Mouse (Mus musculus) neural tube, embryonic 14.5 days (tissue): ENCODE measurements around the gene Mlec. TPM values are rescaled to one million over a fixed set of nuclear protein-coding genes. Genes with fewer than 3 reads are reported as not detected.
"Not testable (repeated sequence)": the region's sequence is repeated elsewhere in the genome, so short reads cannot be mapped to it uniquely, and the experiment has no call there.

Source experiments
- ATAC-seq: fragments of 200-750 bp; cut with Nextera tagmentation; 2 replicates; pipeline ENCODE4 v1.8.0; 2017; ENCODE audit warnings: low read depth, mild to moderate bottlenecking, moderate TSS enrichment, moderate library complexity
- H3K27ac ChIP-seq: fragments of 300-500 bp; sonication (generic); 2 replicates; pipeline ENCODE4 v1.5.1; 2014; ENCODE audit warnings: low read depth, mild to moderate bottlenecking, control low read depth, low read length, moderate library complexity, mixed read lengths
- H3K27me3 ChIP-seq: fragments of 300-500 bp; sonication (generic); 2 replicates; pipeline ENCODE4 v1.6.1; 2014; ENCODE audit warnings: low read length; ENCODE audit not compliant: control insufficient read depth, insufficient read depth
- H3K36me3 ChIP-seq: fragments of 300-500 bp; sonication (generic); 2 replicates; pipeline ENCODE4 v1.6.1; 2014; ENCODE audit warnings: low read length, mixed read lengths; ENCODE audit not compliant: control insufficient read depth, insufficient read depth
- H3K4me1 ChIP-seq: fragments of 300-500 bp; sonication (generic); 2 replicates; pipeline ENCODE4 v1.6.1; 2014; ENCODE audit warnings: low read length; ENCODE audit not compliant: control insufficient read depth, insufficient read depth
- H3K4me2 ChIP-seq: fragments of 300-500 bp; sonication (generic); 2 replicates; pipeline ENCODE4 v1.6.1; 2014; ENCODE audit warnings: mild to moderate bottlenecking, low read depth, low read length, control low read depth
- H3K4me3 ChIP-seq: fragments of 300-500 bp; sonication (generic); 2 replicates; pipeline ENCODE4 v1.5.1; 2014; ENCODE audit warnings: low read depth, low read length, control low read depth, mixed read lengths
- H3K9ac ChIP-seq: fragments of 300-500 bp; sonication (generic); replicated peaks from 2 replicates; pipeline ENCODE4 v1.6.1; 2014; ENCODE audit warnings: low read depth, mild to moderate bottlenecking, control low read depth, low read length, mixed read lengths
- H3K9me3 ChIP-seq: fragments of 300-500 bp; sonication (generic); 2 replicates; pipeline ENCODE4 v1.6.1; 2016; ENCODE audit warnings: low read length; ENCODE audit not compliant: control insufficient read depth
- WGBS: fragments of 180-500 bp; shearing (Covaris S2); extraction: QIAGEN DNeasy Blood & Tissue Kit; methylation state at CpG from one replicate; pipeline ENCODE4 v1.1.7; 2014; 5-methylcytosine and 5-hydroxymethylcytosine counted together
- polyA plus RNA-seq: library from polyadenylated mRNA; unstranded; fragments of >200 nt; fragmentation: Nextera tagmentation; extraction: Ambion mirVana; gene quantifications from 2 replicates; pipeline ENCODE4 v1.2.1, GENCODE M21; 2014

The Mlec gene
- polyA plus RNA-seq, 1 experiment from 2014 or later = 23.9 TPM

- H3K4me1 ChIP-seq, H3K4me2 ChIP-seq, H3K9me3 ChIP-seq, H3K9ac ChIP-seq, H3K27ac ChIP-seq, ATAC-seq, H3K27me3 ChIP-seq, H3K4me3 ChIP-seq: not testable (repeated sequence)
- WGBS = 97% methylated on average over 23 of the region's 23 CpGs
- peaks cover 16% of the 10 kb centered on the region for H3K36me3 ChIP-seq
Observed at GRCm38 (mm10) chr5:115103253-115103652, 54.7 kb downstream of the Mlec start.

GRCm38 (mm10) chr5:115102231-115102630 is 55.7 kb downstream of the Mlec start:
- no peak overlapping the region for H3K9ac ChIP-seq
- no peak for ATAC-seq
- H3K27me3 ChIP-seq = no peaks in the 10 kb centered on the region
- H3K36me3 ChIP-seq = peaks cover 26% of the 10 kb centered on the region
- H3K9me3 ChIP-seq = no peaks in the 10 kb centered on the region
- no peak overlapping the region for H3K27ac ChIP-seq
- 90% methylated on average over 2 of the region's 2 CpGs for WGBS
- no peak overlapping the region for H3K4me2 ChIP-seq
- no peak overlapping the region for H3K4me3 ChIP-seq
- H3K4me1 ChIP-seq = no peaks in the 10 kb centered on the region

GRCm38 (mm10) chr5:115100473-115100872 is 57.5 kb downstream of the Mlec start:
- H3K4me2 ChIP-seq = no peak overlapping the region
- no peak overlapping the region for H3K27ac ChIP-seq
- H3K4me3 ChIP-seq = no peak overlapping the region
- H3K9me3 ChIP-seq = no peaks in the 10 kb centered on the region
- no peak for ATAC-seq
- WGBS = 86% methylated on average over 6 of the region's 6 CpGs
- H3K36me3 ChIP-seq = peaks cover 44% of the 10 kb centered on the region
- H3K27me3 ChIP-seq = no peaks in the 10 kb centered on the region
- H3K9ac ChIP-seq = no peak overlapping the region
- no peaks in the 10 kb centered on the region for H3K4me1 ChIP-seq

GRCm38 (mm10) chr5:115099991-115100390 is 58.0 kb downstream of the Mlec start:
- Histone ChIP-seq H3K9me3 (no peaks in the 10 kb centered on the region), H3K9ac (no peak overlapping the region), H3K4me1 (no peaks in the 10 kb centered on the region), H3K4me2 (no peak overlapping the region), H3K27ac (no peak overlapping the region), H3K36me3 (peaks cover 49% of the 10 kb centered on the region), H3K4me3 (no peak overlapping the region), H3K27me3 (no peaks in the 10 kb centered on the region)
- no peak for ATAC-seq
- 90% methylated on average over 9 of the region's 9 CpGs for WGBS

GRCm38 (mm10) chr5:115099530-115099929 is 58.4 kb downstream of the Mlec start:
- Histone ChIP-seq H3K27ac (no peak overlapping the region), H3K4me1 (no peaks in the 10 kb centered on the region), H3K36me3 (peaks cover 52% of the 10 kb centered on the region), H3K9ac (no peak overlapping the region), H3K9me3 (no peaks in the 10 kb centered on the region), H3K4me2 (no peak overlapping the region), H3K4me3 (no peak overlapping the region), H3K27me3 (no peaks in the 10 kb centered on the region)
- no peak for ATAC-seq
- WGBS = 87% methylated on average over 5 of the region's 5 CpGs

- H3K4me2 ChIP-seq = no peak within 1 kb of the TSS
- no peak within 1 kb of the TSS for H3K9ac ChIP-seq
- H3K27me3 ChIP-seq = no peaks in the 10 kb centered on the region
- no peak within 1 kb of the TSS for H3K27ac ChIP-seq
- H3K36me3 ChIP-seq = peaks cover 55% of the 10 kb centered on the region
- H3K4me3 ChIP-seq = no peak within 1 kb of the TSS
- WGBS = 96% methylated on average over 8 of the region's 8 CpGs
- no peak for ATAC-seq
- no peaks in the 10 kb centered on the region for H3K4me1 ChIP-seq
- H3K9me3 ChIP-seq = no peaks in the 10 kb centered on the region
Observed at GRCm38 (mm10) chr5:115098195-115098594, 59.8 kb downstream of the Mlec start, which contains the start of gene Gm10401. Gene Gm10401, minus strand, starts transcription at chr5:115098295.

Other genes starting within 250 kb of the Mlec start
- 0.52 and 0.55 TPM in 2 replicates for gene Oasl1, start 234.9 kb downstream of the Mlec start, polyA plus RNA-seq
- 125 and 139 TPM in 2 replicates for gene 2210016L21Rik, start 216.0 kb downstream of the Mlec start, polyA plus RNA-seq
- gene Hnf1a, start 187.1 kb downstream of the Mlec start, polyA plus RNA-seq = 0.11 TPM in 1 of 2 replicates, not detected in the other
- gene Sppl3, start 147.0 kb downstream of the Mlec start, polyA plus RNA-seq = 32.7 and 33.4 TPM in 2 replicates
- gene Gm10401, start 59.9 kb downstream of the Mlec start, polyA plus RNA-seq = 53.0 and 60.9 TPM in 2 replicates
- 11.3 and 11.7 TPM in 2 replicates for gene Acads, start 38.8 kb downstream of the Mlec start, polyA plus RNA-seq
- 27.9 and 33.9 TPM in 2 replicates for gene Unc119b, start 23.2 kb downstream of the Mlec start, polyA plus RNA-seq
- 28.1 and 30.3 TPM in 2 replicates for gene Cabp1, start 36.2 kb upstream of the Mlec start, polyA plus RNA-seq
- 116 and 121 TPM in 2 replicates for gene Pop5, start 77.7 kb upstream of the Mlec start, polyA plus RNA-seq
- 94.0 and 116 TPM in 2 replicates for gene Rnf10, start 114.7 kb upstream of the Mlec start, polyA plus RNA-seq
- gene Coq5, start 121.5 kb upstream of the Mlec start, polyA plus RNA-seq = 58.5 and 61.8 TPM in 2 replicates
- gene Dynll1, start 142.8 kb upstream of the Mlec start, polyA plus RNA-seq = 1,143 and 1,163 TPM in 2 replicates
- 123 and 140 TPM in 2 replicates for gene Srsf9, start 169.0 kb upstream of the Mlec start, polyA plus RNA-seq
- gene Gatc, start 183.0 kb upstream of the Mlec start, polyA plus RNA-seq = 45.4 and 53.5 TPM in 2 replicates
- 54.5 and 59.2 TPM in 2 replicates for gene Triap1, start 183.0 kb upstream of the Mlec start, polyA plus RNA-seq
- gene Cox6a1, start 190.8 kb upstream of the Mlec start, polyA plus RNA-seq = 1,051 and 1,284 TPM in 2 replicates